Mouse (Mus musculus) midbrain, embryonic 15.5 days (tissue): ENCODE data around the gene Hoxd8. TPM values are rescaled to one million over a fixed set of nuclear protein-coding genes. Genes with fewer than 3 reads are reported as not detected.
A peak's percentile ranks its signal among the peaks of the same experiment; 100 is the strongest.

Experiments
- ATAC-seq: fragments of 200-750 bp; cut with Nextera tagmentation; replicated peaks from 2 replicates; pipeline ENCODE4 v1.8.0; 2017; ENCODE audit warnings: moderate TSS enrichment
- H3K27ac ChIP-seq: fragments of 300-500 bp; sonication (generic); 2 replicates; pipeline ENCODE4 v1.5.1; 2015; ENCODE audit warnings: mild to moderate bottlenecking, inconsistent platforms
- H3K27me3 ChIP-seq: fragments of 300-500 bp; sonication (generic); replicated peaks from 2 replicates; pipeline ENCODE4 v1.6.1; 2015; ENCODE audit warnings: inconsistent platforms
- H3K36me3 ChIP-seq: fragments of 300-500 bp; sonication (generic); replicated peaks from 2 replicates; pipeline ENCODE4 v1.6.1; 2015; ENCODE audit warnings: inconsistent platforms
- H3K4me1 ChIP-seq: fragments of 300-500 bp; sonication (generic); 2 replicates; pipeline ENCODE4 v1.6.1; 2015; ENCODE audit warnings: inconsistent platforms
- H3K4me2 ChIP-seq: fragments of 300-500 bp; sonication (generic); 2 replicates; pipeline ENCODE4 v1.6.1; 2015; ENCODE audit warnings: inconsistent platforms, mild to moderate bottlenecking, moderate library complexity
- H3K4me3 ChIP-seq: fragments of 300-500 bp; sonication (generic); 2 replicates; pipeline ENCODE4 v1.5.1; 2015; ENCODE audit warnings: mild to moderate bottlenecking, inconsistent platforms
- H3K9ac ChIP-seq: fragments of 300-500 bp; sonication (generic); 2 replicates; pipeline ENCODE4 v1.6.1; 2015; ENCODE audit warnings: mild to moderate bottlenecking, inconsistent platforms
- H3K9me3 ChIP-seq: fragments of 300-500 bp; sonication (generic); 2 replicates; pipeline ENCODE4 v1.6.1; 2016; ENCODE audit warnings: inconsistent platforms
- WGBS: fragments of 180-500 bp; shearing (Covaris S2); methylation state at CpG from one replicate; pipeline ENCODE4 v1.1.7; 2015; ENCODE audit warnings: mixed read lengths; 5-methylcytosine and 5-hydroxymethylcytosine counted together
- polyA plus RNA-seq: library from polyadenylated mRNA; unstranded; fragments of >200 nt; fragmentation: Nextera tagmentation; extraction: Ambion mirVana; gene quantifications from 2 replicates; pipeline ENCODE4 v1.2.1, GENCODE M21; 2015

The Hoxd8 gene
- polyA plus RNA-seq, 1 experiment from 2014 or later = 0.10 TPM

DNA sequence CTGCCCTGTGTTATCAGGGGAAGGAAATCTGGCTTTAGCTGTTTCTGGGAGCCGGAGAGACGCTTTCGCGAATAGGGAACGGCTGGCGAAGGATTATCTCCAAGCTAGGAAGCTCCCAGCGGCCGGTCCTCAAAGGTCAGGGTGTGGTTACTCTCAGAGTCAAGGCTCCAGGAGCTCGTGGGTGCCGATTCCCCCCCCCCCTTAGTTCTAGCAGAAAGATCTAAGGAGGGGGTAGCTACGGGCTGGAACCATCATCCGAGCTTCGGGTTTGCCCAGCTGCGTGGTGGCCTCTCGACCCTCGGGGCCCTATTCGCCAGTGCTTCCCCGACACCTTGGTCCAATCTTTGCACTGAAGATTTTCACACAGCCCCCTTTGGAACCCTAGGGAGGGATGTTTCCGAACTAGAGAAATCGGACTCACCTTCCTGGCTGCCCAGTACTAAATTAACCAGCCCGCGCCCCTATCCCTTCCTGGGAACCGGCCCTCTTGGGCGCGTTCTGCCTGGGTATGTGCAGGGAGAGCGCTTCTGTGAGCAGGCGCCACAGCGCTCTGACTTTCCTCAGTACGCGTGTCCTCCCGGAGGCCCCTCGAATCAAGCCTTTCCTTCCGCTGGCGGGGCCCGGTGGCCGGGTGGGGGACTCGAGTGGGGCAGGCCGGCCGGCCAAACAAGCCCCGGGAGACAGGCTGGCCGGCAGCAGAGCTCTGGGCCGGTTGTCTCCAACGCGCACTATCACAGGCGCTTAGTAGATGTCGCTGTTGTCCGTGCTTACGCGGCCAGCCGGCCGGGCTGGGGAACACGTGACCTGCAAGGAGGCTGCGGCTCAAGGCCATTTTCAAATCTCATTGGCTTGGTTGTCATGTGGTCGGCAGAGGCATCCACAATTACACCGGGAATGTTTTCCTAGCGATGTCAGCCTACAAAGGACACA is 13.1 kb upstream of the Hoxd8 start, which contains the start of gene Hoxd10:
Gene Hoxd10 (plus strand): TSS at position 903 of the 930 bp plus-strand sequence.
- WGBS = 1% methylated on average over 56 of the region's 56 CpGs
- Histone ChIP-seq H3K4me2 (no peak within 1 kb of the TSS), H3K9me3 (no peaks in the 10 kb centered on the region), H3K27me3 (peaks cover 93% of the 10 kb centered on the region), H3K4me3 (no peak within 1 kb of the TSS), H3K9ac (no peak within 1 kb of the TSS), H3K27ac (no peak within 1 kb of the TSS), H3K36me3 (no peaks in the 10 kb centered on the region), H3K4me1 (no peaks in the 10 kb centered on the region)
- no peak for ATAC-seq

- H3K4me3 ChIP-seq = no peak overlapping the region
- H3K36me3 ChIP-seq = no peaks in the 10 kb centered on the region
- H3K27me3 ChIP-seq = peaks cover 93% of the 10 kb centered on the region
- H3K9me3 ChIP-seq = no peaks in the 10 kb centered on the region
- H3K4me1 ChIP-seq = no peaks in the 10 kb centered on the region
- no peak for ATAC-seq
- no peak overlapping the region for H3K4me2 ChIP-seq
- WGBS = 4% methylated on average over 35 of the region's 35 CpGs
- H3K9ac ChIP-seq = no peak overlapping the region
- H3K27ac ChIP-seq = no peak overlapping the region
Measured at GRCm38 (mm10) chr2:74691995-74692807, 12.2 kb upstream of the Hoxd8 start.

GRCm38 (mm10) chr2:74692808-74693431 is 11.5 kb upstream of the Hoxd8 start:
- Histone ChIP-seq H3K4me1 (peaks cover 5% of the 10 kb centered on the region; the same call in 1 of the 2 replicates), H3K4me2 (no peak overlapping the region), H3K4me3 (no peak overlapping the region), H3K9ac (no peak overlapping the region), H3K27ac (no peak overlapping the region), H3K27me3 (peaks cover 93% of the 10 kb centered on the region), H3K36me3 (no peaks in the 10 kb centered on the region), H3K9me3 (no peaks in the 10 kb centered on the region)
- 2% methylated on average over 20 of the region's 20 CpGs for WGBS
- no peak for ATAC-seq

GRCm38 (mm10) chr2:74693432-74693827 is 11.0 kb upstream of the Hoxd8 start:
- no peak for ATAC-seq
- Histone ChIP-seq H3K4me2 (no peak overlapping the region), H3K9me3 (no peaks in the 10 kb centered on the region), H3K4me1 (peaks cover 8% of the 10 kb centered on the region; the same call in 1 of the 2 replicates), H3K36me3 (no peaks in the 10 kb centered on the region), H3K27ac (no peak overlapping the region), H3K4me3 (no peak overlapping the region), H3K9ac (no peak overlapping the region), H3K27me3 (peaks cover 90% of the 10 kb centered on the region)
- WGBS = 7% methylated on average over 4 of the region's 4 CpGs

DNA sequence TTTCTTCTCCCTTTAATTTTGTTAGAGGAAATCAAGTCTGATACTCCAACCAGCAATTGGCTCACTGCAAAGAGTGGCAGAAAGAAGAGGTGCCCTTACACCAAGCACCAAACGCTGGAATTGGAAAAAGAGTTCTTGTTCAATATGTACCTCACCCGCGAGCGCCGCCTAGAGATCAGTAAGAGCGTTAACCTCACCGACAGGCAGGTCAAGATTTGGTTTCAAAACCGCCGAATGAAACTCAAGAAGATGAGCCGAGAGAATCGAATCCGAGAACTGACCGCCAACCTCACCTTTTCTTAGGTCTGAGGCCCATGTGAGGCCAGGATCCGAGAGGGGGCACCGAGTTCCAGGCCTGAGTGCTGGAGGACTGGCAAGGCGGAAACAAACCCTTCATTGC is 10.3 kb upstream of the Hoxd8 start:
- no peak for ATAC-seq
- no peak overlapping the region for H3K4me3 ChIP-seq
- no peak overlapping the region for H3K27ac ChIP-seq
- no peaks in the 10 kb centered on the region for H3K36me3 ChIP-seq
- no peak overlapping the region for H3K9ac ChIP-seq
- no peak overlapping the region for H3K4me2 ChIP-seq
- H3K9me3 ChIP-seq = no peaks in the 10 kb centered on the region
- WGBS = 2% methylated on average over 16 of the region's 16 CpGs
- peaks cover 8% of the 10 kb centered on the region; the same call in 1 of the 2 replicates for H3K4me1 ChIP-seq
- peaks cover 90% of the 10 kb centered on the region for H3K27me3 ChIP-seq

- H3K4me3 ChIP-seq = no peak overlapping the region
- ATAC-seq = no peak
- WGBS = 9% methylated on average over 1 of the region's 1 CpGs
- no peak overlapping the region for H3K4me2 ChIP-seq
- H3K36me3 ChIP-seq = no peaks in the 10 kb centered on the region
- no peaks in the 10 kb centered on the region for H3K9me3 ChIP-seq
- H3K27ac ChIP-seq = no peak overlapping the region
- peaks cover 8% of the 10 kb centered on the region; the same call in 1 of the 2 replicates for H3K4me1 ChIP-seq
- peaks cover 94% of the 10 kb centered on the region for H3K27me3 ChIP-seq
- no peak overlapping the region for H3K9ac ChIP-seq
Measured at GRCm38 (mm10) chr2:74695383-74695782, 9.0 kb upstream of the Hoxd8 start.

DNA sequence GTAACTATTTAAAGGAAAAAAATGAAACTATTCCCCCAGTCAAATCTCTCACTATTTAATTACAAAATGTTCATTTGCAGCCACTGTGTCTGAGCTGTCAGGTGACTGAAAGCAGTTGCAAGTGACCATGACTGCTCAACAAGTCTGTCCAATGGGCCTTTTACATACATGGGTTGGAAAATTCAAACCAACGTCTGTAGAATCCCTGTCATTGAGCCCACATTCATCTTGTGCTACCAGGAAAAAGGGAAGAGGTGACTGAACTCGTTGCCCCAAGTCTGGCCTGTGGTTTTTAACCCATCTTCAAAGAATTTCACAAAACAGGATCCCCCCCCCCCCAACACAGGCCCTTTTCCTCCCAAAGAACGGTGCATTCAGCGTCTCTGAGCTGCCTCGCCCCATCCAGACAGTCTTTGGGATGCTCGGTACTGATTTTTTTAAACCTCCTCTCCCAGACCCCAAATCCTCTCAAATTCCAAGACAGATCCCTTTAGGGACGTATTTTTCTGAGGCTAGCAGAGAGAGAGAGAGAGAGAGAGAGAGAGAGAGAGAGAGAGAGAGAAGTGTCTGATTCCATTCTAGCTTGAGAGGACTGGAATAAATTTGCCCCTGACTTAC is 8.5 kb upstream of the Hoxd8 start:
- no peaks in the 10 kb centered on the region for H3K36me3 ChIP-seq
- H3K9ac ChIP-seq = no peak overlapping the region
- no peak for ATAC-seq
- H3K4me3 ChIP-seq = no peak overlapping the region
- H3K27me3 ChIP-seq = peaks cover 97% of the 10 kb centered on the region
- H3K27ac ChIP-seq = no peak overlapping the region
- peaks cover 8% of the 10 kb centered on the region; the same call in 1 of the 2 replicates for H3K4me1 ChIP-seq
- WGBS = 2% methylated on average over 7 of the region's 7 CpGs
- H3K9me3 ChIP-seq = no peaks in the 10 kb centered on the region
- H3K4me2 ChIP-seq = no peak overlapping the region

DNA sequence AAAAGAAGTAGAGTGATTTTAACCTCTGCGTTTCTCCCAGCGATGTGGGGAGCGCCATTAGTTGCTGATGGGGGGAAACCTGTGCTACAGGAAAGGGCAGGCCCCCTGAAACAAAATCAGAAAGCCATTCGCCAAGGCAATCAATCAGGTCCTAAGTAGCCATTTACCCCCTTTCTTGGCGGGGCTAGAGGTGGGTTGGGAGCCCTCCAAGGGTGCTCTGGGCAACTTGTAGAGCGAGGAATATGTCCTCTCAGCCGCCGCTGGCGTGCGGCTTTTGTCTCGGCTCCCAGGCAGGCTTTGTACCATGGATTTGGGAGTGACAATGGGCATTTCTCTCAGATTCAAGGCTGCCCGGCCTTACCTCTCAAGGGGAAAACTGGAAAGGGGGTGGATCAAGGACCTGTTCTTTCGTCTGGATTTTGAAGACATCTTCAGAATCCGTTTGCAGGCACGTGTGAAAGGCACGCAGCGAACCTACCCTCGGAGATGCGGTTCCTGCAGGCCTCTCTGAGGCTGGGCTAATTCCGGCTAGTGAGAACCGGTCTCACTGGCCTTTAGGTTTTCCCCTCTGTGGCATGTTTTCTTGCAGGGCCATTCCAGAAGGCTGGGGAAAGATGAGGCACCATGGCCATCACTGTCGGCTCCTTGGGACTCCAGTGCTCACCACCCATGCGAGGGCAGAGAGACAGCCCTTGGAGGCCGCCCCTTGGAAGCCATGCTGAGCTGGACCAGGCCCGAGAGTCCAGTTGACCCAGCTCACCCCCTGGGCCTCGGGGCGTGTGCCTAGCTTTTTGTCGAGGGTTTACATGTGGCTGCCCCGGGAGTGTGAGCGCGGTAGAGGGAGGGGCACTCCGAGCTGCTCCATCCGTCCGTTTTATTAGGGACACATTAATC is 7.7 kb upstream of the Hoxd8 start:
- under 1% methylated on average over 34 of the region's 34 CpGs for WGBS
- no peak overlapping the region for H3K4me2 ChIP-seq

DNA sequence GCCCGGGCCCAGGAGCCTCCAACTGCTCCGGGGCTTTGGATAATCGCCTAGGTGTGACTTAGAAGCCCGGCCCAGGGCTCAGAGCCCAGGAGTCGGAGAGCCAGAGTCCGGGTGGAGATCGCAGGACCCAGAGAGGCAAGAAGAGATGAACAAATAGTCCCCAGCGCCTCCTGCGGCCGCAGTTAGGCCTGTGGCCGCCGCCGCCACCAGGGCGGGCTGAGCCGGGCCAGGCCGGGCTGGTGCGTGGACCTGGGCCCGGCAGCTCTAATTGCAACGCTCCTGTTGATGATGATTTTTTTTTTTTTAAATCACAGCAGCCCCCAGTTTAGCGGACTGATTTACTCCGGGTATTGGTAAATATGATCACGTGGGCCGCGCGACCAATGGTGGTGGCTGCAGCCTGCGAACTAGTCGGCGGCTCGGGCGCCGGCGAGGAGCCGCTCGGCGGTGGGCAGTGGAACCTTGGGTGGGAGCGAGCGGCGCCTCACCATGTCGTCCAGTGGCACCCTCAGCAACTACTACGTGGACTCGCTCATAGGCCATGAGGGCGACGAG is 6.8 kb upstream of the Hoxd8 start, which contains the start of gene Hoxd9:
Gene Hoxd9 (plus strand): TSS at position 161 of the 555 bp plus-strand sequence.
- ATAC-seq = peak; percentile 39; the same call in 1 of the 2 replicates
- Histone ChIP-seq H3K9me3 (no peaks in the 10 kb centered on the region), H3K4me3 (peak within 1 kb of the TSS; percentile 23), H3K4me1 (peaks cover 8% of the 10 kb centered on the region; the same call in 1 of the 2 replicates), H3K27me3 (peaks cover 93% of the 10 kb centered on the region), H3K4me2 (peak within 1 kb of the TSS; percentile 40), H3K27ac (no peak within 1 kb of the TSS), H3K36me3 (no peaks in the 10 kb centered on the region), H3K9ac (no peak within 1 kb of the TSS)
- under 1% methylated on average over 43 of the region's 43 CpGs for WGBS

More for the DNA sequence above, 7.7 kb upstream of the Hoxd8 start:
- no peak for ATAC-seq
- no peaks in the 10 kb centered on the region for H3K36me3 ChIP-seq
- no peak overlapping the region for H3K4me3 ChIP-seq
- H3K27me3 ChIP-seq = peaks cover 97% of the 10 kb centered on the region
- no peak overlapping the region for H3K27ac ChIP-seq
- no peaks in the 10 kb centered on the region for H3K9me3 ChIP-seq
- peaks cover 8% of the 10 kb centered on the region; the same call in 1 of the 2 replicates for H3K4me1 ChIP-seq
- H3K9ac ChIP-seq = no peak overlapping the region

GRCm38 (mm10) chr2:74698201-74699052 is 6.0 kb upstream of the Hoxd8 start:
- H3K27ac ChIP-seq = no peak overlapping the region
- no peak overlapping the region for H3K9ac ChIP-seq
- ATAC-seq = no peak
- H3K4me2 ChIP-seq = peak overlapping the region; percentile 40
- under 1% methylated on average over 82 of the region's 86 CpGs for WGBS
- H3K36me3 ChIP-seq = no peaks in the 10 kb centered on the region
- peak overlapping the region; percentile 23 for H3K4me3 ChIP-seq
- H3K4me1 ChIP-seq = peaks cover 8% of the 10 kb centered on the region; the same call in 1 of the 2 replicates
- no peaks in the 10 kb centered on the region for H3K9me3 ChIP-seq
- peaks cover 90% of the 10 kb centered on the region for H3K27me3 ChIP-seq
